Mouse (Mus musculus) layer of hippocampus, postnatal 25 days (tissue): Measurements from ENCODE around the gene Snx10. TPM values are rescaled to one million over a fixed set of nuclear protein-coding genes. Genes with fewer than 3 reads are reported as not detected.
"Not testable (repeated sequence)": the region's sequence is repeated elsewhere in the genome, so short reads cannot be mapped to it uniquely, and the experiment has no call there.

ENCODE experiments used
- DNase-seq, 2 experiments: peaks; one replicate each; pipeline ENCODE4 v3.0.0; 2022; ENCODE audit warnings: mixed read lengths in 2 of 2, low spot score in 1 of 2; ENCODE audit errors: extremely low spot score in 1 of 2
- total RNA-seq, 2 experiments: library from RNA; stranded (reverse); gene quantifications; 2 replicates each; pipeline ENCODE4 v1.2.3; 2021

Snx10 gene
- 100 to 1,000 TPM in 1 of 2 experiments, 10 to 100 TPM in 1; 99.1 to 114 TPM for total RNA-seq

GRCm38 (mm10) chr6:51523807-51524320, at the start of gene Snx10:
Gene Snx10 (plus strand): TSS chr6:51523901.
- peak; percentile 60 to 63 for DNase-seq

- no peak for DNase-seq
Measured at GRCm38 (mm10) chr6:51479136-51479731, 44.5 kb upstream of the Snx10 start.

- DNase-seq: no peak
Measured at GRCm38 (mm10) chr6:51481548-51481947, 42.2 kb upstream of the Snx10 start.

GRCm38 (mm10) chr6:51483861-51484260, 39.8 kb upstream of the Snx10 start:
- no peak for DNase-seq

- not testable (repeated sequence) for DNase-seq
Measured at GRCm38 (mm10) chr6:51484556-51484955, 39.1 kb upstream of the Snx10 start.

- DNase-seq: no peak
Measured at GRCm38 (mm10) chr6:51485646-51486045, 38.1 kb upstream of the Snx10 start.

- DNase-seq: no peak
Measured at GRCm38 (mm10) chr6:51486076-51486710, 37.5 kb upstream of the Snx10 start.

- no peak for DNase-seq
Measured at GRCm38 (mm10) chr6:51486731-51487130, 37.0 kb upstream of the Snx10 start.

- no peak for DNase-seq
Measured at GRCm38 (mm10) chr6:51489787-51490186, 33.9 kb upstream of the Snx10 start.

GRCm38 (mm10) chr6:51497321-51498111, 26.2 kb upstream of the Snx10 start:
- DNase-seq: no peak

GRCm38 (mm10) chr6:51505671-51506070, 18.0 kb upstream of the Snx10 start:
- DNase-seq: no peak

GRCm38 (mm10) chr6:51507556-51507955, 16.1 kb upstream of the Snx10 start:
- no peak for DNase-seq

GRCm38 (mm10) chr6:51508750-51509648, 14.7 kb upstream of the Snx10 start:
- peak; percentile 46 to 81 for DNase-seq

GRCm38 (mm10) chr6:51510094-51510493, 13.6 kb upstream of the Snx10 start:
- DNase-seq: peak in 1 of 2 experiments; percentile 61

GRCm38 (mm10) chr6:51510946-51511345, 12.8 kb upstream of the Snx10 start:
- DNase-seq: no peak

- DNase-seq: no peak
Measured at GRCm38 (mm10) chr6:51513745-51514144, 10.0 kb upstream of the Snx10 start.

GRCm38 (mm10) chr6:51514860-51515259, 8.8 kb upstream of the Snx10 start:
- DNase-seq: no peak

- no peak for DNase-seq
Measured at GRCm38 (mm10) chr6:51523310-51523709, 391 bp upstream of the Snx10 start.

- DNase-seq: peak; percentile 31
Measured at GRCm38 (mm10) chr6:51524321-51524931, 725 bp downstream of the Snx10 start.

- no peak for DNase-seq
Measured at GRCm38 (mm10) chr6:51525001-51525400, 1.3 kb downstream of the Snx10 start.
